Comparison of ENCODE assay signal across 8 mouse cellular contexts in the genomic region with DNA sequence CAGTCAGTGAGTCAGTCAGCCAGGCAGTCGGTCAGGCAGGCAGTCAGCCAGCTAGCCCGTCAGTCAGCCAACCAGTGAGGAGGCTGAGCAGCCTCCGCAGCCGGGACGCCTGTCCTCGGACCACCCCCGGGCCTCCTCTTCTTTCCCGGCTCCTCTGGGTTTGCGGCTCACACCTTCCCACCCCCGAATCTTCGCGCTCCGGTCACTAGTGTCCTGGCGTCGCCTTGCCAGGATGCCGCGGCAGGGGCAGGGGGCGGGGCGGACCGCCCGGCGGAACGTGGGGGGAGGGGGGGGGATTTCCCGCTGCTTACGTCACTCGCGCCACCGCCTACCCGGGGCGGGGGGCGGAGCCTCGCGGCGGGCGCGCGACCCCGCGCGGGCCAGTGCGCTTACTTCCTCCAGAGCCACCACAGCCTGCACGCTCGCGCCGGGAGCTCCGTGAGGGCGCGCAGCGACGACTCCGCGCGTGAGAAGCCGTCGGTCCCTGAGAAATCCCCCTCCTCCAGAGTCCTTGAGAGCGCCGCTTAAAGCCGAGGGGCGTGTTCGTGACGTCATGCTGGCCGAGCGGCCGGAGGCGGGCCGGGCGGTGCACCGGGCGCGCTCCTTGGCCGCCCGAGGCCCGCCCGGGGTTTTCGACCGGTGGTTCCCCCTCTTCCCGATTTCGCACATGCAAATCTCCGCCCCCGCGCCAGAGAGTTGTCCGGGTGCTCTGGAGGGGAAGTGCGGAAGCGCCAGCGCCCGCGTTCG. TPM values are rescaled to one million over a fixed set of nuclear protein-coding genes. Genes with fewer than 3 reads are reported as not detected.
DNase-seq lines count a peak whose midpoint lies in the region; ATAC-seq and TF ChIP-seq lines count a peak whose summit lies in the region.

Gene Rel, minus strand, starts transcription at position 211 of the 747 bp plus-strand sequence.

- H3K4me3 ChIP-seq in bone marrow, adult 2 months (replicated peaks; ENCODE audit: control insufficient read depth, low read depth, low read length), result peak within 1 kb of the TSS; percentile 90
- peak within 1 kb of the TSS; percentile 76 for H3K4me3 ChIP-seq in embryonic fibroblast, embryonic 13.5 days (ENCODE audit: insufficient read depth, low read length)
- peak within 1 kb of the TSS; percentile 79 for H3K4me3 ChIP-seq in heart, embryonic 10.5 days
- peak within 1 kb of the TSS; percentile 89 for H3K4me3 ChIP-seq in kidney, embryonic 15.5 days (replicated peaks)

- H3K36me3 ChIP-seq in heart, embryonic 10.5 days, result no peaks in the 10 kb centered on the region
- no peaks in the 10 kb centered on the region for H3K36me3 ChIP-seq in kidney, embryonic 15.5 days

- WGBS in bone marrow, adult 2 months, result 1% methylated on average over 88 of the region's 88 CpGs
- WGBS in heart, embryonic 10.5 days, result under 1% methylated on average over 72 of the region's 88 CpGs
- under 1% methylated on average over 80 of the region's 88 CpGs for WGBS in kidney, embryonic 15.5 days

- H3K27me3 ChIP-seq in heart, embryonic 10.5 days (ENCODE audit: insufficient read depth, poor library complexity, severe bottlenecking), result no peaks in the 10 kb centered on the region
- H3K27me3 ChIP-seq in kidney, embryonic 15.5 days, result no peaks in the 10 kb centered on the region

- no peaks in the 10 kb centered on the region for H3K9me3 ChIP-seq in heart, embryonic 10.5 days
- no peaks in the 10 kb centered on the region for H3K9me3 ChIP-seq in kidney, embryonic 15.5 days (replicated peaks)

- H3K4me2 ChIP-seq in kidney, embryonic 15.5 days, result peak within 1 kb of the TSS; percentile 91

- DNase-seq in 416B (ENCODE audit: low read depth) (peak; percentile 89), liver (peak; percentile 82)
- peak; percentile 93 for DNase-seq in heart, embryonic 10.5 days (ENCODE audit: low spot score)
- peak; percentile 77 to 89 for DNase-seq in spleen, postnatal 4 days (ENCODE audit: low spot score in 2 of 2)

- H3K9ac ChIP-seq in kidney, embryonic 15.5 days, result peak within 1 kb of the TSS; percentile 70

- ATAC-seq in kidney, embryonic 15.5 days (replicated peaks; ENCODE audit: low FRiP score), result peak; percentile 96
- ATAC-seq in monocyte, adult 5-6 weeks (replicated peaks; ENCODE audit: insufficient number of reproducible peaks, low FRiP score, low TSS enrichment, poor library complexity, severe bottlenecking), result peak; percentile 65

- no peaks in the 10 kb centered on the region; the same call in 1 of the 2 replicates for H3K4me1 ChIP-seq in bone marrow, adult 2 months (ENCODE audit: control insufficient read depth, insufficient read depth, low read length)
- H3K4me1 ChIP-seq in embryonic fibroblast, embryonic 13.5 days (ENCODE audit: control insufficient read depth, insufficient read depth, low read length), result no peaks in the 10 kb centered on the region
- peaks cover 5% of the 10 kb centered on the region; the same call in 1 of the 2 replicates for H3K4me1 ChIP-seq in heart, embryonic 10.5 days
- peaks cover 8% of the 10 kb centered on the region; the same call in 1 of the 2 replicates for H3K4me1 ChIP-seq in kidney, embryonic 15.5 days

- peak; percentile 69; the same call in 1 of the 2 replicates for TF ChIP-seq POLR2A in bone marrow, adult 2 months (IDR thresholded peaks at IDR 0.05; ENCODE audit: borderline replicate concordance, control insufficient read depth, low read depth, low read length)
- TF ChIP-seq POLR2A in embryonic fibroblast, embryonic 13.5 days (IDR thresholded peaks at IDR 0.05; ENCODE audit: low read depth, low read length), result peak; percentile 78

- peak within 1 kb of the TSS; percentile 100 for H3K27ac ChIP-seq in bone marrow, adult 2 months (ENCODE audit: control insufficient read depth, insufficient read depth, low read depth, low read length, poor library complexity)
- H3K27ac ChIP-seq in embryonic fibroblast, embryonic 13.5 days (ENCODE audit: insufficient read depth, low read length), result peak within 1 kb of the TSS; percentile 94
- peak within 1 kb of the TSS; percentile 95 for H3K27ac ChIP-seq in heart, embryonic 10.5 days
- peak within 1 kb of the TSS; percentile 96 for H3K27ac ChIP-seq in kidney, embryonic 15.5 days

- TF ChIP-seq CTCF in bone marrow, adult 2 months (IDR thresholded peaks at IDR 0.05; ENCODE audit: control insufficient read depth, insufficient read depth, low read length), result no peak
- TF ChIP-seq CTCF in embryonic fibroblast, embryonic 13.5 days (IDR thresholded peaks at IDR 0.05; ENCODE audit: borderline replicate concordance, insufficient read depth, low read length), result no peak

RNA-seq across cellular contexts. Expression of gene Rel, which starts in this region (rescaled TPM):
- polyA plus RNA-seq in bone marrow, adult 2 months (2011; ENCODE audit: insufficient read depth, insufficient read length, low replicate concordance, missing spikeins), result 1.9 and 4.1 TPM in 2 replicates
- 5.8 and 6.8 TPM in 2 replicates for polyA plus RNA-seq in embryonic fibroblast, embryonic 13.5 days (2011; ENCODE audit: insufficient read length, low read depth, missing spikeins)
- polyA plus RNA-seq in heart, embryonic 10.5 days (2016; fragmentation: Nextera tagmentation; extraction: Ambion mirVana), result 1.2 and 1.8 TPM in 2 replicates
- polyA plus RNA-seq in kidney, embryonic 15.5 days (2015; fragmentation: Nextera tagmentation; extraction: Ambion mirVana), result 0.60 and 0.81 TPM in 2 replicates
- total RNA-seq in monocyte, adult 5-6 weeks (2017), result 66.8 to 77.1 TPM (median 69.6 TPM) in 3 replicates

Comparison
In these comparisons a context has a peak if more than half of its experiments do, and no peak if none do; other contexts are left out.
1. Peak in every context shown above with its lines: DNase-seq, ATAC-seq, H3K4me3 ChIP-seq and H3K27ac ChIP-seq.
2. Peak in ATAC-seq, H3K4me3 ChIP-seq, H3K27ac ChIP-seq, H3K9ac ChIP-seq and H3K4me2 ChIP-seq in kidney, embryonic 15.5 days; RNA of the gene not detected or under 1 TPM.